Mouse (Mus musculus) brain, embryonic 14.5 days (tissue): ENCODE data around the gene Thumpd3.

Source experiments
- CTCF ChIP-seq: fragments of 200-500 bp; IDR thresholded peaks from 2 replicates; pipeline ENCODE4 v1.5.1; 2012; ENCODE audit warnings: inconsistent platforms, mild to moderate bottlenecking, moderate library complexity, borderline replicate concordance; ENCODE audit not compliant: insufficient read depth, insufficient read length; ENCODE audit errors: extremely low read depth
- POLR2A ChIP-seq: fragments of 200-500 bp; IDR thresholded peaks from 2 replicates; pipeline ENCODE4 v1.6.1; 2012; ENCODE audit warnings: mild to moderate bottlenecking, inconsistent platforms, borderline replicate concordance; ENCODE audit not compliant: poor library complexity, insufficient read depth, insufficient read length, severe bottlenecking; ENCODE audit errors: extremely low read depth

GRCm38 (mm10) chr6:113084590-113084989 is 38.6 kb downstream of the Thumpd3 start:
- no peak for TF ChIP-seq CTCF
- TF ChIP-seq POLR2A, result no peak
